Mouse (Mus musculus) embryonic fibroblast, embryonic 13.5 days (primary cell): Measurements from ENCODE around the gene Efna4.

ENCODE experiments used
- CTCF ChIP-seq: IDR thresholded peaks from 2 replicates; pipeline ENCODE4 v1.5.1; 2011; ENCODE audit warnings: mild to moderate bottlenecking, control low read depth, low read length, moderate library complexity, borderline replicate concordance; ENCODE audit not compliant: insufficient read depth
- POLR2A ChIP-seq: IDR thresholded peaks from 2 replicates; pipeline ENCODE4 v1.6.1; 2011; ENCODE audit warnings: low read depth, mild to moderate bottlenecking, control low read depth, low read length, moderate library complexity

DNA sequence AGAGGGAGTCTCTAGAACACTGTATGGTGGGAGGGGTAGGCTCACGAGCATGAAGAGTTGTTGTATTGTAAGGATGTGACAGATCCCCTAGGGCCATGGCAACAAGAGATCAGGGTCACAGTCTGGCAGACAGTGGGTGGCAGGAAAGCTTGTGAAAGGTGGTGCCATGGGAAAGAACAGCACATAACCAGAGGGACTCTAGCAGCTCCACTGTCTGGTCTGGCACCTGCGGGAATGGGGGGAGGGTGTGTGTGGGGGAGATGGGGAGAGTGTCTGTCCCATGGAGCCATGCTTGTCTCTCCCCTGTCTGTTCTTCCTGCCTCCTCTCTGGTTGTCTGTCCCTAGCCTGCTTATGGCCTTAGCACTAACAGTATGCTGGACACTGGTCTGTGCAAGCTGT lies 52.3 kb downstream of the Efna4 start:
- TF ChIP-seq CTCF (no peak), POLR2A (no peak)
